Mouse (Mus musculus) kidney, adult 2 months (tissue): ENCODE measurements around the gene Nap1l4.

Source experiments
- CTCF ChIP-seq: fragments of 200-500 bp; conservative IDR thresholded peaks from 2 replicates; pipeline ENCODE4 v1.5.1; 2011; ENCODE audit warnings: low read depth, mild to moderate bottlenecking, control low read depth, low read length, moderate library complexity, mixed read lengths; ENCODE audit not compliant: insufficient read depth, insufficient read length
- POLR2A ChIP-seq: fragments of 200-500 bp; IDR thresholded peaks from one replicate; pipeline ENCODE4 v1.6.1; 2011; ENCODE audit warnings: low read depth, low read length, control low read depth

GRCm38 (mm10) chr7:143500912-143501311 is 48.0 kb downstream of the Nap1l4 start:
- no peak for TF ChIP-seq CTCF
- no peak for TF ChIP-seq POLR2A
